Mouse (Mus musculus) left cerebral cortex, postnatal 36 days (tissue): ENCODE data around the gene BC049715. TPM values are rescaled to one million over a fixed set of nuclear protein-coding genes. Genes with fewer than 3 reads are reported as not detected.

Source experiments
- DNase-seq, 2 experiments: peaks; one replicate each; pipeline ENCODE4 v3.0.0; 2021 to 2022; ENCODE audit warnings: low spot score in 2 of 2, mixed read lengths in 1 of 2
- intact Hi-C: fragments of 180-260 bp; cut with DNase I; formaldehyde crosslinking; loops from one replicate; pipeline ENCODE4 v1.15.1; 2025
- total RNA-seq, 2 experiments: library from RNA; stranded (reverse); gene quantifications; 2 replicates each; pipeline ENCODE4 v1.2.3; 2021

BC049715 gene
- total RNA-seq, 2 experiments from 2014 or later = 3.5 to 4.7 TPM

GRCm38 (mm10) chr6:136807395-136808013 lies 19.9 kb upstream of the BC049715 start:
- intact Hi-C loops = no loop called here

DNA sequence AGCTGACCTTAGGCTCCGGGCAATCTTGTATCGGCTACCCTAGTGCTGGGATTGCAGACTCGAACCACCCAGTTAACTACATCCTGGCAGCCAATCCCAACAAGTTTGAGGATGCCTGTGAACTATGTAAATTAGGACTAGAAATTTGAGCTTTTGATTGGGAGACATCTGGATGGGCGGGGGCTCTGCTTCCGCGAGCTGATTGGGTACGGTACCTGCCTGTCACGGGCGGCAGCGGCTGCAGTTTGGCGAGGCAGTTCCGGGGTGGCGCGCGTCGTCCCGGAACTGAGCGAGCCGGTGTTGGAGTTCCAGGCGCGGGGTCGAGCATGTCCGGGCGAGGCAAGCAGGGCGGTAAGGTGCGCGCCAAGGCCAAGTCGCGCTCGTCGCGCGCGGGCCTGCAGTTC lies 19.4 kb upstream of the BC049715 start, which contains the start of gene H2afj:
Gene H2afj (plus strand): TSS at position 231 of the 404 bp plus-strand sequence.
- intact Hi-C loops = no loop called here
- peak; percentile 96 to 98 for DNase-seq

More at GRCm38 (mm10) chr6:136807395-136808013, 19.9 kb upstream of the BC049715 start:
- no peak for DNase-seq

DNA sequence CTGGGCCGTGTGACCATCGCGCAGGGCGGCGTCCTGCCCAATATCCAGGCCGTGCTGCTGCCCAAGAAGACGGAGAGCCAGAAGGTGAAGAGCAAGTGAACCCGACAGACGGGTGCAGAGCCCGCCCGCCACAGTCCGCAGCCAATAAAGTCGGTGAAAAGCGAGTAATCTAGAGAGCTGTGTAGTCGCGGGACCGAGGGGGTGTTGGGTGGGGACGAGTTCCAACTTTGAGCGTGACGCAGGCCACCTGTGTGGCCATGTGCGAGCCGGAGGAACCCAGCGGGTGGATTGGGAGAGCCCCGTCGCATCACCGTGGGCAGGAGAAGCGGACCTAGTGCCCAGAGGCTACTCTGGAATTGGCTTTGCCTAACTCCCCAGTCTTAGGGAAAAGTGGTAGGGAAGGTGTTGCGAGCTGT lies 18.8 kb upstream of the BC049715 start:
- DNase-seq = peak in 1 of 2 experiments; percentile 58
- intact Hi-C loops = no loop called here

GRCm38 (mm10) chr6:136809077-136809476 lies 18.3 kb upstream of the BC049715 start:
- intact Hi-C loops = no loop called here
- DNase-seq = peak; percentile 23 to 47

GRCm38 (mm10) chr6:136809673-136810072 lies 17.8 kb upstream of the BC049715 start:
- intact Hi-C loops = no loop called here
- no peak for DNase-seq

- intact Hi-C loops = no loop called here
- no peak for DNase-seq
Observed at GRCm38 (mm10) chr6:136811196-136811595, 16.2 kb upstream of the BC049715 start.

DNA sequence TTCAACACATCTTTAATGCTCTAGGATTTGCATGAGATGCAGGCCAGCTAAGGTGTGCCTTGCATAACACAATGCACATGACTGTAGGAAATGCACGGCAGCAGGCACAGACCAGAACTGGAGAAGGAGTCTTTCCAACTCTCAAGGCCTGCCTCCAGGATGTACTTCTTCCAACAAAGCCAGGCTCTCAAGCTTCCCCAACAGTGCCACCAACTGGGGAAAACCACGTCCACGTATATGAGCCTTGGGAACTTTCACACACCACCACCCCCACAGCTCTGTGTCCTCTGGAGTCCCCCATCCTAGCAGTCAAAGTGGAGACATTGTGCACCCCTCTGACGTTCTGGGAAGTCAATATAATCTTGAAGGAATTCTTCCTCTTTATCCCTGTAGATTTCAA lies 14.3 kb upstream of the BC049715 start:
- intact Hi-C loops = no loop called here
- DNase-seq = peak in 1 of 2 experiments; percentile 15

- DNase-seq = no peak
- intact Hi-C loops = no loop called here
Observed at GRCm38 (mm10) chr6:136815381-136815780, 12.0 kb upstream of the BC049715 start.

DNA sequence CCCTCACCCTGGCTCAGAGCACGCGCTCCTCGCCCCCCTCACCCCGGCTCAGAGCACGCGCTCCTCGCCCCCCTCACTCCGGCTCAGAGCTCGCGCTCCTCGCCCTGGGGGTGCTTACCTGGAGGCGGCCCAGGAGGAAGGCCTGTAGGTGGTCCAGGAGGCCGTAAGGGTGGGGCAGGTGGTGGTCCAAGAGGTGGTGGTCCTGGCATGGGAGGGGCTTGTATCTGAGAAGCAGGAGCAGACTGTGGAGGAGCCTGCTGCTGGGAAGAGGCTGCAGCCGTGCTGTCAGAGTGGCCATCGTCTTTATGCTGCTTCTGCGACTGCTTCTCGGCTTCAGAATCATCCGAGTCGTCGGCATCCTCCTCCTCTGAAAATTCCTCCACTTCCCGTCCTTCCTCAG lies 10.6 kb upstream of the BC049715 start:
- intact Hi-C loops = no loop called here
- no peak for DNase-seq

- DNase-seq = peak; percentile 88 to 90
Observed at GRCm38 (mm10) chr6:136817549-136817948, 9.9 kb upstream of the BC049715 start.

GRCm38 (mm10) chr6:136820381-136820780 lies 7.0 kb upstream of the BC049715 start:
- DNase-seq = no peak
- intact Hi-C loops = no loop called here

More at GRCm38 (mm10) chr6:136817549-136817948, 9.9 kb upstream of the BC049715 start:
- intact Hi-C loops = no loop called here

DNA sequence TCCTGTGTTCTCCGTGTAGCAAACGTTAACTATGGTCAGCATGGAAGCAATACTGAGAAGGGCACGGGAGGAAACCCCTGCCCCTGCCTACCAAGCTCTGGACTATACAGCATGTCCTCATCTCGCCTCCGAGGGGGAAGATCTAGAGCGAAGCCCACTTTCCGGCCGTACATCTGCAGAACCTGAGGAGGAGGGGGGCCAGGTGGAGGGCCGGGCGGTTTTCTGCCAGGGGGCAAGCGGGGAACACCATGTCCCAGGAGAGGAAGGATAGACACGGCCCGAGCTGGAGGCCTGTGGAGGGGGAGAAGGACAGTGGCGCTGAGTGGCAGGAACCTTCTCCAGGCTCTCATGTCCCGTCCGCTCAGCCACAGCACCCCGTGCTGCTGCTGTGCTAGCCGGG lies 6.3 kb upstream of the BC049715 start:
- intact Hi-C loops = no loop called here
- DNase-seq = no peak

DNA sequence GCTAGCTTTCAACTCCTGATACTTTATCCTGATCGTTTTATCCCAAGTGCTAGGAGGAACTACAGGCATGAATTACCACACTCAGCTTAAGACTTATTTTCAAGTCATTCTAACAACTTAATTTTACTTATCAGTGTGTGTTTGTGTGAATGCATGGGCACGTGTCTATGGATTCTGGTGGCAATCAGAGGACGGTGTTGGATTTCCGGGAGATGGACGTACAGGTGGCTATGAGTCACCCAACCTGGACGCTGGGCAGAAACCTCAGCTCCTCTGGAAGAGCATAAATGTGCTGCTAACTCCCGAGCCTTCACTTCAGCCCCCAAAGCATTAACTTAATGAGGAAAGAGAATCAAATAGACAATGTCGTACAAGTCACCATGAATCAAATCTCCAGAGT lies 2.4 kb upstream of the BC049715 start:
- no peak for DNase-seq
- intact Hi-C loops = no loop called here

DNA sequence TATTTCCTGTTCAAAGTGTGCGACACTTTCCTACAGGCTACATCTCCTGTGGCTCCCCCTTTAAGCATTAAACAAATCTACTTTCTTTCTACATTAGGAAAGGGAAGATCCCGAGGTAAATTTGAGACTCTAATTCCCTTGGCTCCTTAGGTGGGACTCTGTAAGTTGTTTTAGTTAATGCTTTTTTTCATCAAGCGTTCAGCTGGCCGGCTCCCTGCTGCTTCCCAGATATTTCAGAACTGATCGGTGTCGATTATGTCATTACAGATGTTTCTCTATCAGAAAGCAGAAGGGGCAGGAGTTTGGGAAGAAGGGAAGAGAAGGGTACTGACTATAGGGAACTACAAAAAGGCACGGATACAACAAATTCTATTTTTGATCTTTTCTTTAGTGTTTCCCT lies 310 bp upstream of the BC049715 start:
- DNase-seq = no peak
- intact Hi-C loops = loop anchor here (1.0 kb wide), 1 partner anchor 21 kb away; no protein-coding TSS in a partner anchor

GRCm38 (mm10) chr6:136827881-136828561 lies 595 bp downstream of the BC049715 start, which contains the start of gene Wbp11:
TSS of gene Wbp11 (minus strand) at chr6:136828233.
- intact Hi-C loops = loop anchor here (1.0 kb wide), 1 partner anchor 22 kb away; no protein-coding TSS in a partner anchor
- DNase-seq = peak; percentile 95

DNA sequence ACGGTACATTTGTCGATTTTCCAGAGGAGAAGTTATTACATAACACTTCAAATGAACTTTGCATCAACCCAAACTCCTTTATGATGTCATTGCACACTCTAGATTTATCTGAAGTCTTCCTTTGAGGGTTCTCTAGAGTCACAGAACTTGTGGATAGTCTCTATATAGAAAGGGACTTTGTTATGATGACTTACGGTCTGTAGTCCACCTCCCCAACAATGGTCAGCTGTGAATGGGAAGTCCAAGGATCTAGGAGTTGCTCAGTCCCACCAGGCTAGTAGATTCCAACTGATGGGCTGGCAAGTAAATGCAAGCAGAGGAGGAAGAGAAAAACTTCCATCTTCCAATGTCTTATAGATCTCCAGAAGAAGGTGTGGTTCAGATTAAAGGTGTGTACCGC lies 1.3 kb downstream of the BC049715 start:
- intact Hi-C loops = no loop called here
- DNase-seq = no peak

DNA sequence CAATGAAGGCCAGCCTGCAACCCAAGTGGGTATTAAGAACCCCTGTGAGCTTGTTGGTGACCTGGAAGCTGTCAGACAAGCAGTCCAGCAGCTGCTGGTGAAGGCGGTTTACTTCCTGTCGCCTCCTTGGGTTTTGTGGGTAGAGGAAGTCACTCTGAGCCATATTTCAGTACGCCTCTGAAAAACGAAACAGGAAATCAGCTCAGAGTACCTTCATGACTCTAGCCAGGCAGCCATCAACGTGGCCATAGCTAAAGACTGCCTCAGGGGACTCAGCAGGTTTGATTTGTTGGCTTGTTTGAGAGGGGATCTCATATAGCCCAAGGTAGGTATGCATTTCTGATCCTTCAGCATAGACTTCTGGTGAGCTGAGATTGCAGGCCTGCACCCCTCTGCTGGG lies 4.3 kb downstream of the BC049715 start:
- intact Hi-C loops = no loop called here
- DNase-seq = no peak

GRCm38 (mm10) chr6:136835352-136835751 lies 7.9 kb downstream of the BC049715 start, which contains the start of gene Smco3:
TSS of gene Smco3 (minus strand) at chr6:136835452.
- no peak for DNase-seq
- intact Hi-C loops = no loop called here

DNA sequence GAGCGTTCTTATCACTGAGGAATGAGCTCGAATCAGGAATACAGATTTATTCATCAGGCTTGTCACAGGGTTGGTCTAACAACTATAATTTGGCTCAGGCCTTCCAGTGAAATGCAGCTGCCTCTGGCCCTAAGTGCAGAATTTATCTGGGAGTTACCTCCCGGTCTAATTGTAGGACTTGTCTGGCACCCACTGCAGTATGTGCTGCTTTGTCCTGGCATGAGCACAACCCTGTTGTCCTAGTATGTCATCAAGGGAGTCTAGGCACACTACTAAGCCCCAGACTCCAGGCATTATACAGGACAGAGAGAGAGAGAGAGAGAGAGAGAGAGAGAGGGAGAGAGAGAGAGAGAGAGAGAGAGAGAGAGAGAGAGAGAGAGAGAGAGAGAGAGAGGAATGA lies 9.9 kb downstream of the BC049715 start:
- intact Hi-C loops = no loop called here
- DNase-seq = no peak

- intact Hi-C loops = no loop called here
- DNase-seq = no peak
Observed at GRCm38 (mm10) chr6:136844903-136845302, 17.5 kb downstream of the BC049715 start.
